Mouse (Mus musculus): ENCODE data around the gene Zmat3. TPM values are rescaled to one million over a fixed set of nuclear protein-coding genes. Genes with fewer than 3 reads are reported as not detected.
A peak's percentile ranks its signal among the peaks of the same experiment; 100 is the strongest.

Zmat3 gene
- polyA plus RNA-seq, 1 experiment from 2014 or later = 5.9 TPM

DNA sequence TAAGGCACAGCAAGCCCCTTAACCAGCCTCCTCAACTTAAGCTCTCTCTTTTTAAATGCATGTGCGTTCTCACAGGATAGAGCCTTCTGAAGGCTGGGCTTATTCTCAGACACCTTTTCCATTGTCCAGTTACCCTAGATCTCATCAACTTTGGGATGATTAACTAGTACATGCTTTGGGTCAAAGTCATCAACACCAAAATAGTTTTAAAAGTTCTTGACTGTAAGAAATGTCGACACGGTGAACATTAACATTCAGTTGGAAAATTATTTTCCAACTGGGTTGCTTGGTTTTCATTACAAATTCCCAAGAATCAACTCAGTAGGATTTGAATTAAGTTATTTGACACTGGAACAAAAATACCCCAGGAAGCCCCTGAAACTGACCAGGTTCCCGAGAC lies 27.0 kb upstream of the Zmat3 start:
- Histone ChIP-seq H3K4me2 (ENCODE audit: low read length) (no peak overlapping the region), H3K9ac (ENCODE audit: low read length) (no peak overlapping the region), H3K9me3 (ENCODE audit: control insufficient read depth, low read length) (no peaks in the 10 kb centered on the region), H3K27ac (ENCODE audit: low read depth) (no peak overlapping the region), H3K27me3 (replicated peaks; ENCODE audit: control insufficient read depth, insufficient read depth, low read length) (no peaks in the 10 kb centered on the region), H3K4me1 (replicated peaks; ENCODE audit: control insufficient read depth, insufficient read depth, low read length) (no peaks in the 10 kb centered on the region), H3K4me3 (ENCODE audit: low read depth, low read length) (no peak overlapping the region), H3K36me3 (ENCODE audit: control insufficient read depth, insufficient read depth, low read length) (no peaks in the 10 kb centered on the region)
- 83% methylated on average over 4 of the region's 4 CpGs for WGBS
- ATAC-seq (replicated peaks; ENCODE audit: low FRiP score, low TSS enrichment, low read depth) (no peak), DNase-seq (ENCODE audit: low spot score) (no peak)

DNA sequence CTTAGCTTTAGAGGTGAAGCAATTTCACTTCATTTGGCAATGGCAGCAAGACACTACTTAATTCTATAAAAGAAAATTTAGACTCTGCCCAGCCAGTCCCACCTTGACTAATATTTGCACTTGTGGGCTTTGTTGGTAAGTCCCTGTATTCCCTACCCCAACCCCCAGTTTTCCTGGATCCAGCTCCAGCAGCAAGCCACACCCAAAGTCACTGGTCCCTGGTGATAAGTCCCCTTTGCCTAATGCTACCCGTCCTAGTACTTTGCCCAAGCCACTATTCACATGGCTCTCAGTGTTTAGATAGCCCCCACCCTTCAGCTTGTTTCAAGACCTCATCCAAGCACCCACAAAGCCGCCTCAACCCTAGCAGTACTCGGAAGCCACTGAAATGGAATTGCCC lies 15.7 kb upstream of the Zmat3 start:
- Histone ChIP-seq H3K9ac (ENCODE audit: low read length) (no peak overlapping the region), H3K27ac (ENCODE audit: low read depth) (no peak overlapping the region), H3K4me1 (replicated peaks; ENCODE audit: control insufficient read depth, insufficient read depth, low read length) (no peaks in the 10 kb centered on the region), H3K9me3 (ENCODE audit: control insufficient read depth, low read length) (no peaks in the 10 kb centered on the region), H3K4me3 (ENCODE audit: low read depth, low read length) (no peak overlapping the region), H3K27me3 (replicated peaks; ENCODE audit: control insufficient read depth, insufficient read depth, low read length) (no peaks in the 10 kb centered on the region), H3K36me3 (ENCODE audit: control insufficient read depth, insufficient read depth, low read length) (no peaks in the 10 kb centered on the region), H3K4me2 (ENCODE audit: low read length) (no peak overlapping the region)
- ATAC-seq (replicated peaks; ENCODE audit: low FRiP score, low TSS enrichment, low read depth) = no peak
- no peak for DNase-seq (ENCODE audit: low spot score)
- 65% methylated on average over 3 of the region's 3 CpGs for WGBS

DNA sequence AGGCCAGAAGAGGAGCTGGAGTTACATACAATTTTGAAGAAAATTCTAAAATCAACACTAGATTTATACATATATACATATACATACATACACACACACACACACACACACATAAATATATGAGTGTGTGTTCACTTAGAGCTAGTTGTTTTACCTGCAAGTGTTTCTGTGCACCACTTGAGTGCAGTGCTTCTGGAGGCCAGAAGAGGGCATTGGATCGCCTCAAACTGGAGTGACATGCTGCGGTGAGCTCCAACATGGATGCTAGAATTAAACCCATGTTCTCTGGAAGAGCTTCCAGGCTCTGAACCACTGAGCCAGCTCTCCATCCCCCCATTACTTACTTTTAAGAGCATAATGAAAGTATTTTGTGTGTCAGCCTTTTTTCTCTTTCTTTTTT lies 14.1 kb upstream of the Zmat3 start:
- no peak for ATAC-seq (replicated peaks; ENCODE audit: low FRiP score, low TSS enrichment, low read depth)
- H3K9ac ChIP-seq (ENCODE audit: low read length) = no peak overlapping the region
- no peak for DNase-seq (ENCODE audit: low spot score)

DNA sequence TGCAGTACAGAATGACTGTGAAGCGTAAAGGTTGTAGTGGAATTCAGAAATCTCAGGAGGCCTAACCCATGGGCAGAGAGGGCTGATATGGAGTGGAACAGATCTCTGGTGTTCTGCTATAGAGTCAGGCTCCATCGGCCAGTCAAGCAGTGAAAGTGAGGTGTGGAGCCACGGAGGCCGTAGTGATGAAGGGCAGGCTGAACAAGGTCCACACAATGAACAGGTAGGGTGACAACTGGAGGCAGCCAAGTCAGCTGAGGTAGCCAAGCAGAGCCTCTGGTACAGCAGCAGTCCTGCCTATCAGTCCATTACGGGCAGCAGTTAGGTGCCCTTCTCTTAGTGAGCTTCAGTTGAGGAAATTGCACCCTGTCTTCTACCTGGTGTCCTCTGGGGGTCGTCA lies 7.4 kb upstream of the Zmat3 start:
- ATAC-seq (replicated peaks; ENCODE audit: low FRiP score, low TSS enrichment, low read depth) = no peak
- H3K9ac ChIP-seq (ENCODE audit: low read length) = no peak overlapping the region

More for the DNA sequence above, 14.1 kb upstream of the Zmat3 start:
- 37% methylated on average over 2 of the region's 2 CpGs for WGBS
- Histone ChIP-seq H3K4me3 (ENCODE audit: low read depth, low read length) (no peak overlapping the region), H3K27ac (ENCODE audit: low read depth) (no peak overlapping the region), H3K9me3 (ENCODE audit: control insufficient read depth, low read length) (no peaks in the 10 kb centered on the region), H3K36me3 (ENCODE audit: control insufficient read depth, insufficient read depth, low read length) (no peaks in the 10 kb centered on the region), H3K4me2 (ENCODE audit: low read length) (no peak overlapping the region), H3K4me1 (replicated peaks; ENCODE audit: control insufficient read depth, insufficient read depth, low read length) (no peaks in the 10 kb centered on the region), H3K27me3 (replicated peaks; ENCODE audit: control insufficient read depth, insufficient read depth, low read length) (no peaks in the 10 kb centered on the region)

DNA sequence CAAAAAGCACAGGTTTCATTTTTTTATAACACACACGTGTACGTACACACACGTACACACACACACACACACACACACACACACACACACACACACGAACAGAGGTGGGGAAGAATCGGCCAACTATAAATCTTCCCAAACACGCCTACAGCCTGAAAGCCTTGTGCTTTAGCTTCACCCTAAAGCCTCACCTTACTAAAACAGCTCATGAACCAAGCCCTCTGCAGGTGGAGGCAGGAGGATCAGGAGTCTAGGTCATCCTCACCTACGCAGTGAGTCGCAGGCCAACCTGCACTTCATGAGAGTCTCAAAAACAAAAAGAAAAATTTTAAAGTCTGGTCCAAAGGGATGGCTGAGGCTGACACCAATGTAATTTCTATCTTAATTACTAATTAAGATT lies 6.7 kb upstream of the Zmat3 start:
- Histone ChIP-seq H3K4me2 (ENCODE audit: low read length) (no peak overlapping the region), H3K9me3 (ENCODE audit: control insufficient read depth, low read length) (no peaks in the 10 kb centered on the region), H3K27ac (ENCODE audit: low read depth) (no peak overlapping the region), H3K36me3 (ENCODE audit: control insufficient read depth, insufficient read depth, low read length) (no peaks in the 10 kb centered on the region), H3K4me3 (ENCODE audit: low read depth, low read length) (no peak overlapping the region), H3K27me3 (replicated peaks; ENCODE audit: control insufficient read depth, insufficient read depth, low read length) (no peaks in the 10 kb centered on the region), H3K4me1 (replicated peaks; ENCODE audit: control insufficient read depth, insufficient read depth, low read length) (no peaks in the 10 kb centered on the region), H3K9ac (ENCODE audit: low read length) (no peak overlapping the region)
- ATAC-seq (replicated peaks; ENCODE audit: low FRiP score, low TSS enrichment, low read depth) (no peak), DNase-seq (ENCODE audit: low spot score) (no peak)
- 82% methylated on average over 8 of the region's 8 CpGs for WGBS

More for the DNA sequence above, 7.4 kb upstream of the Zmat3 start:
- Histone ChIP-seq H3K27me3 (replicated peaks; ENCODE audit: control insufficient read depth, insufficient read depth, low read length) (no peaks in the 10 kb centered on the region), H3K4me3 (ENCODE audit: low read depth, low read length) (no peak overlapping the region), H3K4me2 (ENCODE audit: low read length) (no peak overlapping the region), H3K4me1 (replicated peaks; ENCODE audit: control insufficient read depth, insufficient read depth, low read length) (no peaks in the 10 kb centered on the region), H3K9me3 (ENCODE audit: control insufficient read depth, low read length) (no peaks in the 10 kb centered on the region), H3K27ac (ENCODE audit: low read depth) (no peak overlapping the region), H3K36me3 (ENCODE audit: control insufficient read depth, insufficient read depth, low read length) (no peaks in the 10 kb centered on the region)
- 83% methylated on average over 6 of the region's 6 CpGs for WGBS
- no peak for DNase-seq (ENCODE audit: low spot score)

DNA sequence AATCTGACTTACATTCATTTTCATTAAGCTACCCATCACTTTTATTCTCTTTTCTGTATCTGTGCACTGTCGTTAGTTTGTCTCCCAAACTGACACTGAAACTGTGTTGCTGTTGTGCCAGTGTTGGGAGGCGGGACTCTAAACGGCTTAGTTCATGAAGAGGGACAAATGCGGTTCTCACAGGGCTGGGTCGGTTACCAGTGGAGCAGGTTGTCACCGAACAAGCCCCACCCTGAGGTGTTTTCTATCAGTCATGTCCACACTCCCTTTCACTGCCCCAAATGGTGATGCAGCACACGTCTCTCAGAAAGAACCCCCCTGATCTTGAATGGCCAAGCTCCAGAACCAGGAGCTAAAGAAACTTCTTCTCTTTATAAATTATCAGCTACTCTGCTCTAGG lies 6.1 kb upstream of the Zmat3 start:
- Histone ChIP-seq H3K27me3 (replicated peaks; ENCODE audit: control insufficient read depth, insufficient read depth, low read length) (no peaks in the 10 kb centered on the region), H3K4me1 (replicated peaks; ENCODE audit: control insufficient read depth, insufficient read depth, low read length) (no peaks in the 10 kb centered on the region), H3K27ac (ENCODE audit: low read depth) (no peak overlapping the region), H3K4me3 (ENCODE audit: low read depth, low read length) (no peak overlapping the region), H3K9ac (ENCODE audit: low read length) (no peak overlapping the region), H3K9me3 (ENCODE audit: control insufficient read depth, low read length) (no peaks in the 10 kb centered on the region), H3K4me2 (ENCODE audit: low read length) (no peak overlapping the region), H3K36me3 (ENCODE audit: control insufficient read depth, insufficient read depth, low read length) (no peaks in the 10 kb centered on the region)
- whole genome bisulfite sequencing = 70% methylated on average over 7 of the region's 7 CpGs
- no peak for DNase-seq (ENCODE audit: low spot score)
- ATAC-seq (replicated peaks; ENCODE audit: low FRiP score, low TSS enrichment, low read depth) = no peak

DNA sequence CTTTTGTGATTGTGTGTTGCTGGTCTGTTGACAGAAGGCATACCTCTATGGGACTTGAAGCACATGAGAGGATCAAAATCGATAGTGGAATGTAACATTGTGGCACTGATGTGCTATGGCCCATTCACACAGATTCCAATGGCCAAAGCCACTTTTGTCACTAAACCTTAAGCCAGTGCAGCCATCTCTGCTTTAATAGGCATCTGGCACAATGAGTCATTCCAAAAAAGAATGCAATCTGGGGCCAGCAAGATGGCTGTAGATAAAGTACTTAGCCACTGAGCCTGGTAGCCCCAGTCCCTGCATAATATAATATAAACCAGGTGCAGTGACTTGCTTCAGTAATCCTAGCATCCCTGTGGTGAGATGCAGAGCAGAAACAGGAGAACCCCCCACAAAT lies 1.7 kb upstream of the Zmat3 start:
- H3K27ac ChIP-seq (ENCODE audit: low read depth) = no peak overlapping the region
- no peaks in the 10 kb centered on the region for H3K27me3 ChIP-seq (replicated peaks; ENCODE audit: control insufficient read depth, insufficient read depth, low read length)
- H3K9me3 ChIP-seq (ENCODE audit: control insufficient read depth, low read length) = no peaks in the 10 kb centered on the region
- H3K9ac ChIP-seq (ENCODE audit: low read length) = no peak overlapping the region
- H3K36me3 ChIP-seq (ENCODE audit: control insufficient read depth, insufficient read depth, low read length) = no peaks in the 10 kb centered on the region
- no peak overlapping the region for H3K4me2 ChIP-seq (ENCODE audit: low read length)
- no peak overlapping the region for H3K4me3 ChIP-seq (ENCODE audit: low read depth, low read length)
- 0 out of 2 replicates have a peak, but pooled peaks cover 3% of the 10 kb centered on the region for H3K4me1 ChIP-seq (replicated peaks; ENCODE audit: control insufficient read depth, insufficient read depth, low read length)
- ATAC-seq (replicated peaks; ENCODE audit: low FRiP score, low TSS enrichment, low read depth) (no peak), DNase-seq (ENCODE audit: low spot score) (no peak)
- WGBS = 85% methylated on average over 1 of the region's 1 CpGs

DNA sequence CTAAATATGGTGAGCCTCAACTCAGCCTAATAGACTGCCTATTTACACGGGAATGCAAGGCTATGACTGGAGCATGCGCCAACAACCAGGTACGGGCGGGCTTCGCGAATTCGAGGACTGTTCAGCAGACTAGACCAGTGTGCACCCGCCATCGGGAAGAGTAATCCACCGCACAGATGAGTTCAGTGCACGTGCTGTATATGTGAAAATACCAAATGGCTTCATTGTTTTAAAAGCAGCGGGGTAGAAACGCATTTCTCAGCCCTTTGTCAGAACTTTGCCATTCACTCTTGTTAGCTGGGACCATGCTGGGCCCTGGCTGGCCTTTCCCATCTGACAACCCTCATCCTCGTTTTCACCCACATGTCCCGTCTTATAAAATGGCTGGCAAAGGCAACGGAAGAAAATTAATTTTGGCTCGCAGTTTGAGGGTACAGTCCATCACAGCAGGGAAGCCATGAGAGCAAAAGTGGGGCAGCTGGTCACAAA lies 476 bp upstream of the Zmat3 start:
- H3K36me3 ChIP-seq (ENCODE audit: control insufficient read depth, insufficient read depth, low read length) = no peaks in the 10 kb centered on the region
- no peak overlapping the region for H3K27ac ChIP-seq (ENCODE audit: low read depth)
- ATAC-seq (replicated peaks; ENCODE audit: low FRiP score, low TSS enrichment, low read depth) (peak; percentile 29; the same call in 1 of the 2 replicates), DNase-seq (ENCODE audit: low spot score) (no peak)
- no peaks in the 10 kb centered on the region for H3K27me3 ChIP-seq (replicated peaks; ENCODE audit: control insufficient read depth, insufficient read depth, low read length)
- H3K9ac ChIP-seq (ENCODE audit: low read length) = no peak overlapping the region; the same call in 1 of the 2 replicates
- no peaks in the 10 kb centered on the region for H3K9me3 ChIP-seq (ENCODE audit: control insufficient read depth, low read length)
- H3K4me2 ChIP-seq (ENCODE audit: low read length) = peak overlapping the region; percentile 79
- 0 out of 2 replicates have a peak, but pooled peaks cover 3% of the 10 kb centered on the region for H3K4me1 ChIP-seq (replicated peaks; ENCODE audit: control insufficient read depth, insufficient read depth, low read length)
- peak overlapping the region; percentile 60 for H3K4me3 ChIP-seq (ENCODE audit: low read depth, low read length)
- 58% methylated on average over 17 of the region's 17 CpGs for WGBS

DNA sequence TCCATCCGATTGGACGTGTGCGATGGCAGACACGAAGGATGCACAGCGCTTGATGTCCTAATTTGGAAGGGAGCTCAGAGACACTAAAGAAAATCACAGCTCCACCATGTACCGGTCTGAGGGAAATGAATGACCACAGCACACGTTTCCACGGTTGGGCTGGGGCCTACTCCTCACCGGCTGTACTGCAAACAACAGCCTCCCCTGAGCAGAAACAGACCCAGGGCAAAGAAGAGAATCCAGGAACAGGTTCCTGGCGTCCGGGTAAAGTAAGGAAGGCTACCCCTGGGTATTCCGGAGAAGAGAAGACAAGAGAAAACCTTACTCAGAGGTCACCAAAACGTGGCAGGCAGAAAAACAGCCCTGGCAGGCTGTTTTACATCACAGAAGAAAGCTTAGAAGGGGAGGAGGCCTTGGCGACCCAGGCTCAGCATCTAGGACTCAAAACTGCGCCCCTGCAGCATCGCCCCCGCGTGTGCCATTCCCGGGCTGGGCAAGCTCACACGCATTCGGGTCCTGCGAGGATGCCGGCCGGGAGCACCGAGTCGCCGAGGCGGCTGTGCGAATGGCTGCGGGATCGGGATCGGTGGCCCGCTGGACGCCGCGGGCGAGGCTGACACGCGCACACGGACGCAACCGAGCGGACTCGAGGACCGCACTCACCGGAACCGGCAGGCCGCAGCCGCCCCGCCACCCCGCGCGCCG lies 821 bp downstream of the Zmat3 start:
- peak; percentile 65 for ATAC-seq (replicated peaks; ENCODE audit: low FRiP score, low TSS enrichment, low read depth)
- peak overlapping the region; percentile 65 for H3K9ac ChIP-seq (ENCODE audit: low read length)

More for the DNA sequence above, 821 bp downstream of the Zmat3 start:
- peak overlapping the region; percentile 71 for H3K27ac ChIP-seq (ENCODE audit: low read depth)
- DNase-seq (ENCODE audit: low spot score) = peak; percentile 81
- H3K27me3 ChIP-seq (replicated peaks; ENCODE audit: control insufficient read depth, insufficient read depth, low read length) = no peaks in the 10 kb centered on the region
- no peaks in the 10 kb centered on the region for H3K9me3 ChIP-seq (ENCODE audit: control insufficient read depth, low read length)
- no peaks in the 10 kb centered on the region for H3K36me3 ChIP-seq (ENCODE audit: control insufficient read depth, insufficient read depth, low read length)
- H3K4me3 ChIP-seq (ENCODE audit: low read depth, low read length) = peak overlapping the region; percentile 60
- H3K4me1 ChIP-seq (replicated peaks; ENCODE audit: control insufficient read depth, insufficient read depth, low read length) = 0 out of 2 replicates have a peak, but pooled peaks cover 3% of the 10 kb centered on the region
- under 1% methylated on average over 53 of the region's 54 CpGs for whole genome bisulfite sequencing
- H3K4me2 ChIP-seq (ENCODE audit: low read length) = peak overlapping the region; percentile 79

Data from intestine, embryonic 14.5 days (tissue).